ENCODE assay signal across 9 mouse cellular contexts in the genomic region with DNA sequence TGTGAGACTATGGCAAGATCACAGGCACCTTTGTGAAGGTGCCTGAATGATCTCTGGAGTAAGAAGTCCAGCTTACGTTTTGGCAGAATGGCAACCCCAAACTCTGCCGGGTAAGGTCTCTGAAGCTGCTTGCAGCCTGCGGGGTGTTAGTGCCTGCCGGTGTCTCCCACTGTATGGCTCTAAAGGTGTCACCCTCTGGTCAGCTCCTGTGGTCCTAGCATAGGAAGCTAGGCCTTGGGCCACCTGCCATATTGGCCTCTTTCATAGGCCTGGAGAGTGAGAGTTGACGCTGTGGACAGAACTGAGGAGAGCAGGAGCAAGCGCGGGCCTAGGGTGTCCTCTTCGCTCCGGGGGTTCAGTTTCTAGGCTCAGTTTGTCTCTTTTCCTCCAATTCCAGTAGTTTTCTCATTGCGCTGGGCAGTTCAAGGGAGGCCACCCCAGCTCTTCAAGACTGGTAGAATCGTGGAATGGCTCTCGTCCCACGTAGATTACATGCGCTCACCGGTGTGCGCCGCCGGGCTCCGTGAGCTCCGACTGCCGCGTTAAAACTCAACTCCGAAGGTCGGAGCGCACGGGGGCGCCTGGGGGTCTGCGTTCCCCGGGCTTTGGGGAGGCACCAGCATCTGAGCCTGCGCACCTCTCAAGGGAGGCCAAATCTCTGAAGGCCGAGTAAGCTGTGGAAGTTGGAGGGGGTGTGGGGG. TPM values are rescaled to one million over a fixed set of nuclear protein-coding genes. Genes with fewer than 3 reads are reported as not detected.
DNase-seq lines count a peak whose midpoint lies in the region; ATAC-seq lines count a peak whose summit lies in the region.
"Had no signal": no experiment of that assay in that cellular context is flagged by ENCODE, and none has a peak within 500 bp of the region (broad histone marks: within the 10 kb centered on the region; RNA-seq: fewer than 3 reads in every experiment).

No protein-coding gene starts in this region.

- peak overlapping the region; percentile 53; the same call in 1 of the 2 replicates for H3K9ac ChIP-seq in heart, embryonic 11.5 days (ENCODE audit: low read depth, low read length)
- peak overlapping the region; percentile 60 for H3K9ac ChIP-seq in forebrain, embryonic 11.5 days (ENCODE audit: low read length)
- peak overlapping the region; percentile 78 for H3K9ac ChIP-seq in lung, embryonic 16.5 days (ENCODE audit: low read length)
- H3K9ac ChIP-seq in stomach, embryonic 16.5 days (ENCODE audit: low read length) = peak overlapping the region; percentile 83

- H3K27me3 ChIP-seq in heart, embryonic 11.5 days (ENCODE audit: control insufficient read depth, insufficient read depth, low read length) = peaks cover 70% of the 10 kb centered on the region
- H3K27me3 ChIP-seq in forebrain, embryonic 11.5 days (ENCODE audit: control insufficient read depth, insufficient read depth, low read length) = peaks cover 57% of the 10 kb centered on the region
- no peaks in the 10 kb centered on the region for H3K27me3 ChIP-seq in lung, embryonic 16.5 days (ENCODE audit: control insufficient read depth, insufficient read depth, low read depth, low read length)
- no peaks in the 10 kb centered on the region for H3K27me3 ChIP-seq in stomach, embryonic 16.5 days (ENCODE audit: control insufficient read depth, insufficient read depth, low read length)
- H3K27me3 ChIP-seq: CH12.LX had no signal

- H3K36me3 ChIP-seq in heart, embryonic 11.5 days (ENCODE audit: control insufficient read depth, insufficient read depth, low read length) = no peaks in the 10 kb centered on the region; the same call in 1 of the 2 replicates
- no peaks in the 10 kb centered on the region for H3K36me3 ChIP-seq in forebrain, embryonic 11.5 days (ENCODE audit: control insufficient read depth, insufficient read depth, low read length)
- peaks cover 3% of the 10 kb centered on the region; the same call in 1 of the 2 replicates for H3K36me3 ChIP-seq in lung, embryonic 16.5 days (ENCODE audit: control insufficient read depth, insufficient read depth, low read length)
- H3K36me3 ChIP-seq in stomach, embryonic 16.5 days (ENCODE audit: control insufficient read depth, insufficient read depth, low read length) = no peaks in the 10 kb centered on the region

- peak overlapping the region; percentile 56 for H3K4me3 ChIP-seq in heart, embryonic 11.5 days (ENCODE audit: low read depth, low read length)
- peak overlapping the region; percentile 76 for H3K4me3 ChIP-seq in forebrain, embryonic 11.5 days (ENCODE audit: low read depth, low read length)
- peak overlapping the region; percentile 80 for H3K4me3 ChIP-seq in lung, embryonic 16.5 days (ENCODE audit: low read length)
- peak overlapping the region; percentile 98 for H3K4me3 ChIP-seq in stomach, embryonic 16.5 days (replicated peaks; ENCODE audit: low read length)

- peaks cover 24% of the 10 kb centered on the region for H3K4me1 ChIP-seq in heart, embryonic 11.5 days (ENCODE audit: control insufficient read depth, insufficient read depth, low read length)
- H3K4me1 ChIP-seq in forebrain, embryonic 11.5 days (replicated peaks; ENCODE audit: control insufficient read depth, insufficient read depth, low read length) = peaks cover 25% of the 10 kb centered on the region
- H3K4me1 ChIP-seq in lung, embryonic 16.5 days (replicated peaks; ENCODE audit: control insufficient read depth, insufficient read depth, low read length) = peaks cover 13% of the 10 kb centered on the region
- H3K4me1 ChIP-seq in stomach, embryonic 16.5 days (ENCODE audit: control insufficient read depth, insufficient read depth, low read length) = peaks cover 13% of the 10 kb centered on the region

- H3K27ac ChIP-seq in heart, embryonic 11.5 days (ENCODE audit: low read depth, low read length) = peak overlapping the region; percentile 29; the same call in 1 of the 2 replicates
- H3K27ac ChIP-seq in forebrain, embryonic 11.5 days (ENCODE audit: low read depth, low read length) = peak overlapping the region; percentile 66
- peak overlapping the region; percentile 99 for H3K27ac ChIP-seq in lung, embryonic 16.5 days (ENCODE audit: low read length)
- H3K27ac ChIP-seq in stomach, embryonic 16.5 days (ENCODE audit: low read length) = peak overlapping the region; percentile 99

- no peak for DNase-seq in heart, adult 8-10 months (ENCODE audit: low spot score)
- peak; percentile 79 for DNase-seq in forebrain, embryonic 11.5 days (ENCODE audit: low spot score)
- DNase-seq in kidney, adult 8-10 months = peak; percentile 44 to 60
- DNase-seq in layer of hippocampus, adult 8-10 months (ENCODE audit: low spot score in 2 of 2) = no peak
- DNase-seq in layer of hippocampus, postnatal 10 days (ENCODE audit: low spot score in 2 of 2) = no peak

- 2% methylated on average over 31 of the region's 31 CpGs for WGBS in heart, embryonic 11.5 days (ENCODE audit: insufficient replicate concordance)
- under 1% methylated on average over 31 of the region's 31 CpGs for WGBS in forebrain, embryonic 11.5 days
- WGBS in lung, embryonic 16.5 days = 2% methylated on average over 31 of the region's 31 CpGs
- 7% methylated on average over 31 of the region's 31 CpGs for WGBS in stomach, embryonic 16.5 days

- ATAC-seq in heart, embryonic 11.5 days (replicated peaks; ENCODE audit: insufficient number of reproducible peaks, low FRiP score, low TSS enrichment) = no peak
- no peak for ATAC-seq in forebrain, embryonic 11.5 days (replicated peaks; ENCODE audit: low FRiP score)
- no peak for ATAC-seq in lung, embryonic 16.5 days (ENCODE audit: low read depth)
- no peak for ATAC-seq in stomach, embryonic 16.5 days (ENCODE audit: insufficient read depth, low FRiP score)

- H3K4me2 ChIP-seq in heart, embryonic 11.5 days = peak overlapping the region; percentile 89
- H3K4me2 ChIP-seq in forebrain, embryonic 11.5 days (ENCODE audit: low read depth, low read length, severe bottlenecking) = peak overlapping the region; percentile 93
- H3K4me2 ChIP-seq in lung, embryonic 16.5 days (ENCODE audit: low read depth, low read length) = peak overlapping the region; percentile 80
- peak overlapping the region; percentile 86 for H3K4me2 ChIP-seq in stomach, embryonic 16.5 days (ENCODE audit: low read depth, low read length)

- no peaks in the 10 kb centered on the region for H3K9me3 ChIP-seq in heart, embryonic 11.5 days (replicated peaks; ENCODE audit: control insufficient read depth, low read length)
- no peaks in the 10 kb centered on the region for H3K9me3 ChIP-seq in forebrain, embryonic 11.5 days (ENCODE audit: control insufficient read depth, low read length)
- no peaks in the 10 kb centered on the region for H3K9me3 ChIP-seq in lung, embryonic 16.5 days (ENCODE audit: control insufficient read depth, low read length)
- no peaks in the 10 kb centered on the region for H3K9me3 ChIP-seq in stomach, embryonic 16.5 days (replicated peaks; ENCODE audit: control insufficient read depth, low read length)

RNA-seq across cellular contexts. Expression of a gene that starts 1.1 kb away (rescaled TPM):
- polyA plus RNA-seq in heart, embryonic 11.5 days (2014; fragmentation: Nextera tagmentation; extraction: Ambion mirVana) = 2.3 and 3.3 TPM in 2 replicates
- 1 to 10 TPM; 1.9 to 2.2 (median 2.2) TPM for total RNA-seq in heart, adult 8-10 months (2022)
- 6.6 and 6.7 TPM in 2 replicates for polyA plus RNA-seq in forebrain, embryonic 11.5 days (2014; fragmentation: Nextera tagmentation; extraction: Ambion mirVana)
- 14.2 and 17.1 TPM in 2 replicates for polyA plus RNA-seq in lung, embryonic 16.5 days (2015; fragmentation: Nextera tagmentation; extraction: Ambion mirVana)
- polyA plus RNA-seq in stomach, embryonic 16.5 days (2015; fragmentation: Nextera tagmentation; extraction: Ambion mirVana) = 7.1 and 10.1 TPM in 2 replicates
- total RNA-seq in layer of hippocampus, adult 8-10 months (2022) = 1 to 10 TPM; 2.5 to 3.4 (median 3.1) TPM
- total RNA-seq in layer of hippocampus, postnatal 10 days (2021) = 1 to 10 TPM; 3.0 TPM
- total RNA-seq: CH12.LX had no signal

RNA-seq across cellular contexts. Expression of a gene that starts 29.0 kb away (rescaled TPM):
- polyA plus RNA-seq in heart, embryonic 11.5 days (2014; fragmentation: Nextera tagmentation; extraction: Ambion mirVana) = 0.23 and 0.70 TPM in 2 replicates
- total RNA-seq in heart, adult 8-10 months (2022) = 1 to 10 TPM; 1.8 to 3.0 (median 2.4) TPM
- polyA plus RNA-seq in forebrain, embryonic 11.5 days (2014; fragmentation: Nextera tagmentation; extraction: Ambion mirVana) = not detected in 2 replicates
- 1.2 and 1.3 TPM in 2 replicates for polyA plus RNA-seq in lung, embryonic 16.5 days (2015; fragmentation: Nextera tagmentation; extraction: Ambion mirVana)
- polyA plus RNA-seq in stomach, embryonic 16.5 days (2015; fragmentation: Nextera tagmentation; extraction: Ambion mirVana) = 0.86 and 0.94 TPM in 2 replicates
- total RNA-seq in layer of hippocampus, adult 8-10 months (2022) = 1 to 10 TPM in 3 of 4 experiments, under 1 TPM in 1; 0.59 to 4.9 (median 1.8) TPM
- under 1 TPM; 0.57 to 0.62 TPM for total RNA-seq in layer of hippocampus, postnatal 10 days (2021)

Comparison
In these comparisons a context has a peak if more than half of its experiments do, and no peak if none do; other contexts are left out.
1. H3K27ac ChIP-seq: peak in every context shown above with its lines; median percentile 99 in lung, embryonic 16.5 days; 99 in stomach, embryonic 16.5 days; 66 in forebrain, embryonic 11.5 days; 29 in heart, embryonic 11.5 days.
2. DNase-seq: peak in forebrain, embryonic 11.5 days (single experiment) and kidney, adult 8-10 months (2 of 2); none in heart, adult 8-10 months (single experiment), layer of hippocampus, adult 8-10 months (0 of 2) and layer of hippocampus, postnatal 10 days (0 of 2).
3. Peak in every context shown above with its lines, with median percentiles within 50 percentile points of each other: H3K4me2 ChIP-seq, H3K4me3 ChIP-seq and H3K9ac ChIP-seq.